Mouse (Mus musculus) embryonic facial prominence, embryonic 13.5 days (tissue): ENCODE measurements around the gene Pgam5. TPM values are rescaled to one million over a fixed set of nuclear protein-coding genes. Genes with fewer than 3 reads are reported as not detected.

Source experiments
- ATAC-seq: fragments of 200-750 bp; cut with Nextera tagmentation; 2 replicates; pipeline ENCODE4 v1.8.0; 2017; ENCODE audit warnings: low read depth; ENCODE audit not compliant: insufficient number of reproducible peaks, insufficient read depth, low FRiP score, low TSS enrichment
- H3K27ac ChIP-seq: fragments of 300-500 bp; sonication (generic); 2 replicates; pipeline ENCODE4 v1.5.1; 2015; ENCODE audit warnings: moderate library complexity, mild to moderate bottlenecking, inconsistent platforms
- H3K27me3 ChIP-seq: fragments of 300-500 bp; sonication (generic); 2 replicates; pipeline ENCODE4 v1.6.1; 2015; ENCODE audit warnings: mild to moderate bottlenecking, inconsistent platforms
- H3K36me3 ChIP-seq: fragments of 300-500 bp; sonication (generic); 2 replicates; pipeline ENCODE4 v1.6.1; 2015; ENCODE audit warnings: mild to moderate bottlenecking, inconsistent platforms
- H3K4me1 ChIP-seq: fragments of 300-500 bp; sonication (generic); 2 replicates; pipeline ENCODE4 v1.6.1; 2015; ENCODE audit warnings: inconsistent platforms
- H3K4me2 ChIP-seq: fragments of 300-500 bp; sonication (generic); 2 replicates; pipeline ENCODE4 v1.6.1; 2015; ENCODE audit warnings: moderate library complexity, mild to moderate bottlenecking, inconsistent platforms
- H3K4me3 ChIP-seq: fragments of 300-500 bp; sonication (generic); 2 replicates; pipeline ENCODE4 v1.5.1; 2015; ENCODE audit warnings: mild to moderate bottlenecking, inconsistent platforms
- H3K9ac ChIP-seq: fragments of 300-500 bp; sonication (generic); 2 replicates; pipeline ENCODE4 v1.6.1; 2015; ENCODE audit warnings: mild to moderate bottlenecking, inconsistent platforms
- H3K9me3 ChIP-seq: fragments of 300-500 bp; sonication (generic); 2 replicates; pipeline ENCODE4 v1.6.1; 2016; ENCODE audit warnings: inconsistent platforms
- WGBS: fragments of 180-500 bp; shearing (Covaris S2); methylation state at CpG from one replicate; pipeline ENCODE4 v1.1.7; 2015; ENCODE audit warnings: mixed read lengths; 5-methylcytosine and 5-hydroxymethylcytosine counted together
- polyA plus RNA-seq: library from polyadenylated mRNA; unstranded; fragments of >200 nt; fragmentation: Nextera tagmentation; extraction: Ambion mirVana; gene quantifications from 2 replicates; pipeline ENCODE4 v1.2.1, GENCODE M21; 2015

Gene Pgam5
- polyA plus RNA-seq, 1 experiment from 2014 or later: 67.2 TPM

DNA sequence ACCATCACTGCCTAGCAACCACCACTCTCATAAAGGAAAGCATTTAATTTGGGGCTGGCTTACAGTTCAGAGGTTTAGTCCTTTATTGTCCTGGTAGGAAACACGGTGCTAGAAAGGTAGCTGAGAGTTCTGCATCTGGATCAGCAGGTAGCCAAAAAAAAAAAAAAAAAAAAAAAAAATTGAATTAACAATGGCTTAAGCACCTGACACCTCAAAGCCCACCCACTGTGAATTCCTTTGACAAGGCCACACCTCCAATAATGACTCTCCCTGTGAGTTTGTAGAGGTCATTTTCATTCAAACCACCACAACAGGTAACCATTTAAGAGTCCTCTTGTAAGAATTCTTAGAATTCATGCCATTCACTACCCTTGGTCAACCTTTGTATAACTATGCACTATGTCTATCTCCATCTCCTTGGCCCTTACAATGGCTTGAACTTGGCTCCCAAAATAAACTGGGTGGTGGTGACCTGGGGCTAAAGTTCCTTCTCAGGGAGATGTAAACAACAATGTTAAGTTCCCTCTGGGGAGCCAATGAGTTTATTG is 42.3 kb downstream of the Pgam5 start:
- no peak for ATAC-seq
- no peaks in the 10 kb centered on the region for H3K9me3 ChIP-seq
- H3K36me3 ChIP-seq: peaks cover 42% of the 10 kb centered on the region
- peaks cover 15% of the 10 kb centered on the region for H3K4me1 ChIP-seq
- H3K27me3 ChIP-seq: no peaks in the 10 kb centered on the region
- WGBS: 31% methylated on average over 1 of the region's 1 CpGs
- no peak overlapping the region for H3K9ac ChIP-seq
- no peak overlapping the region for H3K4me3 ChIP-seq
- no peak overlapping the region for H3K27ac ChIP-seq
- no peak overlapping the region for H3K4me2 ChIP-seq

DNA sequence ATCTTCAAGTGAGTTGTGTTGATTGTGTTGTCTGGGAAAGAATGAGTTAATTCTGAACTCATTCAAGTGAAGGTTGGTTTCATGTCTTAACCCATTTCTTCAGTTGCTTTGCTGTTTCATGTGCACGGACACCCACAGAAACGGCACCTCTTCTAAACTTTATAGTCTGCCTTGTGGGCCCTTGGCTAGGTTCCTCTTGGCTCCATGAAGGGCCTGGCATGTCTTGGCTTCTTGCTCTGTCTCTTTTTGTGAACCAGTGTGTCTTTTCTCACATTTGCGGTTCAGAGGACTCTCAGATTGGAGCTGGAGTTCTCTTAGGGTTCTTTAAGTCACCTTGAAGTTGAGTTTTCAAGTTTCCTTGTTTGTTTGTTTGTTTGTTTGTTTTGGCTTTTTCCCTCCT is 44.7 kb downstream of the Pgam5 start:
- Histone ChIP-seq H3K9ac (no peak overlapping the region), H3K4me3 (no peak overlapping the region), H3K27me3 (no peaks in the 10 kb centered on the region), H3K4me2 (no peak overlapping the region), H3K9me3 (no peaks in the 10 kb centered on the region), H3K27ac (no peak overlapping the region), H3K4me1 (peaks cover 3% of the 10 kb centered on the region), H3K36me3 (peaks cover 65% of the 10 kb centered on the region)
- ATAC-seq: no peak
- WGBS: 83% methylated on average over 3 of the region's 3 CpGs

DNA sequence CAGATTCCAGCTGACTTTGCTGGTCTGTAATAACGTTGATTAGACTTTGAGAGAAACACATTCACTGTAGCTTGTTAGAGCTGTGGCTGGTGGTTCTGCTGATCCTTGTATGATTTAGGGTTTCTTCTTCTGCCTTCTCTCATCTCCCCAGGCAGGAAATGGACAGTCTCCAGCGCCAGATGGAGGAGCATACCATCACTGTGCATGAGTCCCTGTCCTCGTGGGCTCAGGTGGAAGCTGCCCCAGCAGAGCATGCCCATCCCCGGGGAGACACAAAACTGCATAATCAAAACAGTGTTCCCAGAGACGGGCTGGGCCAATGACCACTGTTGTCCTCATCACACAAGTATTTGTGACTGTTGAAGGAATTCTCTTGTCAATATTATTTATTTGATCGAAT is 47.0 kb downstream of the Pgam5 start:
- H3K27ac ChIP-seq: 0 out of 2 replicates have a peak overlapping the region, but pooled peaks have one; percentile 23
- 84% methylated on average over 6 of the region's 6 CpGs for WGBS
- H3K4me1 ChIP-seq: no peaks in the 10 kb centered on the region
- H3K4me2 ChIP-seq: no peak overlapping the region
- peaks cover 86% of the 10 kb centered on the region for H3K36me3 ChIP-seq
- H3K27me3 ChIP-seq: no peaks in the 10 kb centered on the region
- no peaks in the 10 kb centered on the region for H3K9me3 ChIP-seq
- no peak overlapping the region for H3K4me3 ChIP-seq
- H3K9ac ChIP-seq: no peak overlapping the region
- ATAC-seq: no peak

DNA sequence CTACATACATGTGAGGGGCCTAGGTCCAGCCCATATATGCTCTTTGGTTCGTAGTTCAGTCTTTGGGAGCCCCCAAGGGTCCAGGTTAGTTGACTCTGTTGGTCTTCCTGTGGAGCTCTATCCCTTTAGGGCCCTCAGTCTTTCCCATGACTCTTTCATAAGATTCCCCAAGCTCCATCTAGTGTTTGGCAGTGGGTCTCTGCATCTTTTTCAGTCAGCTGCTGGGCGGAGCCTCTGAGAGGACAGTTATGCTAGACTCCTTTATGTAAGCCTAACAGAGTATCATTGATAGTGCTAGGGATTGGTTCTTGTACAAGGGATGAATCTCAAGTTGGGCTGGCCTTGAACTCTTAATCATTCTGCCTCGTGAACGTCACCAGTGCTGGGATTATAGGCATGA is 49.4 kb downstream of the Pgam5 start:
- H3K36me3 ChIP-seq: peaks cover 89% of the 10 kb centered on the region

DNA sequence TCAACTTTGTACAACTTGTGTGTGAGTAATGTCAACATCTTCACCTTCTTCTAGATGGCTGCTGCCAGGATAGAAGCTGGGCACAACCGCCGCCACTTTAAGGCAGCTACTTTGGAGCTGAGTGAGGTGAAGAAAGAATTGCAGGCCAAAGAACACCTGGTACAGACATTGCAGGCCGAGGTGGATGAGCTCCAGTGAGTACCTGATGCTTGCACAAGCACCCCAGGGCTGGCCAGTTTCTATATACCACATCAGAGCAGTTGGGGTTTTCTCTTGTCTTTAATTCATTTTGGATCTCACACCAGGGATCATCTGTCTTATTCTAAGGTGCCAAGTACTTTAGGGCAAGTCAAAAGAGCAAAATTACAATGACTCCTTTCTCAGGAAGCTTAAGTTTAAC is 52.9 kb downstream of the Pgam5 start:
- Histone ChIP-seq H3K4me2 (no peak overlapping the region), H3K9ac (no peak overlapping the region), H3K27me3 (no peaks in the 10 kb centered on the region), H3K27ac (no peak overlapping the region), H3K4me3 (no peak overlapping the region), H3K4me1 (no peaks in the 10 kb centered on the region), H3K36me3 (peaks cover 96% of the 10 kb centered on the region), H3K9me3 (no peaks in the 10 kb centered on the region)
- no peak for ATAC-seq
- WGBS: 89% methylated on average over 3 of the region's 3 CpGs

More for the DNA sequence above, 49.4 kb downstream of the Pgam5 start:
- 95% methylated on average over 4 of the region's 4 CpGs for WGBS
- Histone ChIP-seq H3K27ac (no peak overlapping the region), H3K4me2 (no peak overlapping the region), H3K4me1 (no peaks in the 10 kb centered on the region), H3K4me3 (no peak overlapping the region), H3K9ac (no peak overlapping the region), H3K9me3 (no peaks in the 10 kb centered on the region), H3K27me3 (no peaks in the 10 kb centered on the region)
- no peak for ATAC-seq

DNA sequence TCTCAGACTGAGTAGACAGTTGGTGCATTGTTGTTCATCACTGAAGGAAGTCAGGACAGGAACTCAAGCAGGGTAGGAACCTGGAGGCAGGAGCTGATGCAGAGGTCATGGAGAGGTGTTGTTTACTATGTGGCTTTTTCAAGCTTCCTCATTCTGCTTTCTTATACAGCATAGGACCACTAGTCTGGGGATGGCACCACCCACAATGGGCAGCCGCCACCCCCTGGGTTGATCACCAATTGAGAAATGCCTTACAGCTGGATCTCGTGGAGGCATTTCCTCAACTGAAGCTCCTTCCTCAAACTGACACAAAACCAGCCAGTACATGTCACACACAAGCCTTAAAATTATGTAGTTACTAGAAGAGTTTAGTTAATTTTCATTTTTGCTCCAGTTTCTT is 58.4 kb downstream of the Pgam5 start:
- no peak overlapping the region for H3K4me2 ChIP-seq
- H3K9me3 ChIP-seq: no peaks in the 10 kb centered on the region
- WGBS: 90% methylated on average over 2 of the region's 2 CpGs
- H3K27ac ChIP-seq: no peak overlapping the region
- ATAC-seq: no peak
- no peak overlapping the region for H3K4me3 ChIP-seq
- no peak overlapping the region for H3K9ac ChIP-seq
- no peaks in the 10 kb centered on the region for H3K27me3 ChIP-seq
- H3K4me1 ChIP-seq: no peaks in the 10 kb centered on the region
- H3K36me3 ChIP-seq: peaks cover 97% of the 10 kb centered on the region

Other genes starting within 250 kb of the Pgam5 start
- 4.0 and 4.8 TPM in 2 replicates for gene Gm17655, start 197.4 kb downstream of the Pgam5 start, polyA plus RNA-seq
- 1.1 TPM in 2 replicates for gene Gm35315, start 175.5 kb downstream of the Pgam5 start, polyA plus RNA-seq
- gene Plcxd1, start 169.9 kb downstream of the Pgam5 start, polyA plus RNA-seq: 1.9 and 2.7 TPM in 2 replicates
- 32.0 and 42.1 TPM in 2 replicates for gene Gtpbp6, start 161.7 kb downstream of the Pgam5 start, polyA plus RNA-seq
- 6.5 and 6.7 TPM in 2 replicates for gene Zfp605, start 159.8 kb downstream of the Pgam5 start, polyA plus RNA-seq
- 36.6 and 38.1 TPM in 2 replicates for gene Chfr, start 134.1 kb downstream of the Pgam5 start, polyA plus RNA-seq
- 25.3 and 25.4 TPM in 2 replicates for gene Golga3, start 93.2 kb downstream of the Pgam5 start, polyA plus RNA-seq
- gene Ankle2, start 38.9 kb downstream of the Pgam5 start, polyA plus RNA-seq: 29.4 and 30.0 TPM in 2 replicates
- 8.1 and 11.0 TPM in 2 replicates for gene Pxmp2, start 16.3 kb upstream of the Pgam5 start, polyA plus RNA-seq
- gene Pole, start 16.4 kb upstream of the Pgam5 start, polyA plus RNA-seq: 32.6 and 35.5 TPM in 2 replicates
- 2.6 and 3.1 TPM in 2 replicates for gene P2rx2, start 73.3 kb upstream of the Pgam5 start, polyA plus RNA-seq
- not detected in 2 replicates for gene Lrcol1, start 74.8 kb upstream of the Pgam5 start, polyA plus RNA-seq
- gene Fbrsl1, start 178.6 kb upstream of the Pgam5 start, polyA plus RNA-seq: 14.8 and 15.5 TPM in 2 replicates